Comparison of ENCODE assay signal across 10 mouse cellular contexts in the genomic region with DNA sequence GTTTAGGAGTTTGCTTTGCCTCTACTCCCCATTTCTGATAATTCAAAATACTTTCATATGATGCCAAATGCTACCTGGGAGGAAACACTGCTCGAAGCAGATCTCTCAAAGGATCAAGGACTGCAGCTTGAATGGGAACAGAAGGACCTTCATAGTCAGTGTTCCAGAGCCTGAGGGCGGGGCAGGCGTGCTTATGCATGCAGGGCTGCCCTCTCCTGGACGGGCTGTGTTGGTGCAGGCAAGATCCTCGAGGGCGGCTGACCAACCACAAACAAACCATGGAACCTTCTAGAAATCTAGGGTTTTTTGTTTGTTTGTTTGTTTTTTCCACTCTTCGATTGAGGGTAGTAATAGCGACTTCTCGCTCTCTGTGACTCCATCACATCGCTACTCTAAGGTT. TPM values are rescaled to one million over a fixed set of nuclear protein-coding genes. Genes with fewer than 3 reads are reported as not detected.
A peak's percentile ranks its signal among the peaks of the same experiment; 100 is the strongest.
DNase-seq lines count a peak whose midpoint lies in the region; ATAC-seq and TF ChIP-seq lines count a peak whose summit lies in the region.
"Had no signal": no experiment of that assay in that cellular context is flagged by ENCODE, and none has a peak within 500 bp of the region (broad histone marks: within the 10 kb centered on the region; RNA-seq: fewer than 3 reads in every experiment).

No protein-coding gene starts in this region.

- peak; percentile 98 for TF ChIP-seq CTCF in kidney, adult 2 months (conservative IDR thresholded peaks at IDR 0.05; ENCODE audit: insufficient read depth, insufficient read length, low read depth, low read length)
- peak; percentile 99 for TF ChIP-seq CTCF in liver, adult 2 months (IDR thresholded peaks at IDR 0.05; ENCODE audit: low read depth, low read length)

- H3K36me3 ChIP-seq in midbrain, embryonic 11.5 days (ENCODE audit: control insufficient read depth, insufficient read depth, low read length) = no peaks in the 10 kb centered on the region
- no peaks in the 10 kb centered on the region for H3K36me3 ChIP-seq in midbrain, embryonic 16.5 days (ENCODE audit: control insufficient read depth, insufficient read depth, low read length)
- H3K36me3 ChIP-seq in kidney, adult 2 months (ENCODE audit: control insufficient read depth, insufficient read depth, low read length) = no peaks in the 10 kb centered on the region
- H3K36me3 ChIP-seq in liver, adult 2 months (ENCODE audit: control insufficient read depth, insufficient read depth, low read length) = no peaks in the 10 kb centered on the region
- H3K36me3 ChIP-seq: embryonic facial prominence, embryonic 15.5 days had no signal

- H3K4me2 ChIP-seq in midbrain, embryonic 11.5 days = no peak overlapping the region
- H3K4me2 ChIP-seq in midbrain, embryonic 16.5 days (ENCODE audit: low read length) = no peak overlapping the region
- H3K4me2 ChIP-seq: embryonic facial prominence, embryonic 15.5 days; stomach, embryonic 15.5 days had no signal

- no peak for TF ChIP-seq POLR2A in kidney, adult 2 months (IDR thresholded peaks at IDR 0.05; ENCODE audit: low read depth, low read length)
- no peak for TF ChIP-seq POLR2A in liver, adult 2 months (IDR thresholded peaks at IDR 0.05; ENCODE audit: extremely low read depth, insufficient read depth, low read length)

- no peak overlapping the region for H3K4me3 ChIP-seq in midbrain, embryonic 11.5 days (ENCODE audit: low read depth, low read length)
- no peak overlapping the region for H3K4me3 ChIP-seq in midbrain, embryonic 16.5 days (ENCODE audit: low read depth, low read length)
- no peak overlapping the region for H3K4me3 ChIP-seq in kidney, adult 2 months (ENCODE audit: insufficient read depth, low read depth, low read length)
- no peak overlapping the region for H3K4me3 ChIP-seq in liver, adult 2 months (ENCODE audit: insufficient read depth, low read depth, low read length)
- H3K4me3 ChIP-seq: embryonic facial prominence, embryonic 15.5 days; stomach, embryonic 15.5 days had no signal

- no peak overlapping the region for H3K27ac ChIP-seq in midbrain, embryonic 11.5 days (ENCODE audit: low read depth, low read length)
- H3K27ac ChIP-seq in midbrain, embryonic 16.5 days (ENCODE audit: low read length) = no peak overlapping the region
- no peak overlapping the region for H3K27ac ChIP-seq in kidney, adult 2 months (ENCODE audit: insufficient read depth, low read depth, low read length)
- no peak overlapping the region for H3K27ac ChIP-seq in liver, adult 2 months (replicated peaks; ENCODE audit: insufficient read depth, low read depth, low read length)
- H3K27ac ChIP-seq: embryonic facial prominence, embryonic 15.5 days; stomach, embryonic 15.5 days had no signal

- 60% methylated on average over 10 of the region's 10 CpGs for WGBS in midbrain, embryonic 11.5 days
- 51% methylated on average over 10 of the region's 10 CpGs for WGBS in midbrain, embryonic 16.5 days
- WGBS in kidney, adult 2 months = 40% methylated on average over 10 of the region's 10 CpGs
- WGBS in liver, adult 2 months = 46% methylated on average over 10 of the region's 10 CpGs

- no peak overlapping the region for H3K9ac ChIP-seq in midbrain, embryonic 11.5 days (ENCODE audit: low read length)
- H3K9ac ChIP-seq in midbrain, embryonic 16.5 days (ENCODE audit: low read depth, low read length) = no peak overlapping the region
- H3K9ac ChIP-seq in liver, adult 2 months (ENCODE audit: low read depth, low read length) = no peak overlapping the region
- H3K9ac ChIP-seq: embryonic facial prominence, embryonic 15.5 days; stomach, embryonic 15.5 days had no signal

- no peaks in the 10 kb centered on the region for H3K9me3 ChIP-seq in midbrain, embryonic 11.5 days (ENCODE audit: control insufficient read depth, low read length)
- no peaks in the 10 kb centered on the region for H3K9me3 ChIP-seq in midbrain, embryonic 16.5 days (replicated peaks; ENCODE audit: control insufficient read depth, low read length, poor library complexity, severe bottlenecking)
- H3K9me3 ChIP-seq: embryonic facial prominence, embryonic 15.5 days; stomach, embryonic 15.5 days had no signal

- ATAC-seq in midbrain, embryonic 11.5 days (ENCODE audit: low FRiP score) = 0 out of 2 replicates have a peak, but pooled peaks have one; percentile 38
- no peak for ATAC-seq in midbrain, embryonic 16.5 days

- H3K4me1 ChIP-seq in midbrain, embryonic 11.5 days (ENCODE audit: control insufficient read depth, insufficient read depth, low read length) = peaks cover 3% of the 10 kb centered on the region
- no peaks in the 10 kb centered on the region for H3K4me1 ChIP-seq in midbrain, embryonic 16.5 days (ENCODE audit: control insufficient read depth, insufficient read depth, low read length)
- H3K4me1 ChIP-seq in kidney, adult 2 months (ENCODE audit: control insufficient read depth, insufficient read depth, low read length) = no peaks in the 10 kb centered on the region
- no peaks in the 10 kb centered on the region; the same call in 1 of the 2 replicates for H3K4me1 ChIP-seq in liver, adult 2 months (ENCODE audit: control insufficient read depth, insufficient read depth, low read length)
- H3K4me1 ChIP-seq: stomach, embryonic 15.5 days had no signal

- DNase-seq in midbrain, embryonic 11.5 days (ENCODE audit: low spot score, missing footprints) = peak; percentile 87
- DNase-seq in cerebellum, adult 9-10 months = peak; percentile 56
- peak; percentile 81 for DNase-seq in gastrocnemius, postnatal 14 days
- DNase-seq in kidney, adult 2 months = peak; percentile 79
- peak; percentile 43 for DNase-seq in liver, adult 2 months (ENCODE audit: extremely low read depth, low read depth, low spot score)
- DNase-seq in ovary, adult 18-20 months (ENCODE audit: low spot score) = peak; percentile 63
- DNase-seq in thymus, postnatal 0 days (ENCODE audit: low spot score) = peak; percentile 77

- intact Hi-C loops in gastrocnemius, postnatal 14 days (cut with DNase I; ENCODE audit: low total_unique reads) = loop anchor here (5.0 kb wide), 2 partner anchors 193 to 333 kb away; no protein-coding TSS in a partner anchor

- no peaks in the 10 kb centered on the region for H3K79me2 ChIP-seq in liver, adult 2 months (ENCODE audit: control insufficient read depth, insufficient read depth, low read length)

- no peaks in the 10 kb centered on the region for H3K27me3 ChIP-seq in midbrain, embryonic 11.5 days (ENCODE audit: control insufficient read depth, insufficient read depth, low read length)
- H3K27me3 ChIP-seq in midbrain, embryonic 16.5 days (ENCODE audit: control insufficient read depth, insufficient read depth, low read depth, low read length) = no peaks in the 10 kb centered on the region
- no peaks in the 10 kb centered on the region for H3K27me3 ChIP-seq in kidney, adult 2 months (replicated peaks; ENCODE audit: control insufficient read depth, insufficient read depth, low read length)
- H3K27me3 ChIP-seq in liver, adult 2 months (ENCODE audit: control insufficient read depth, insufficient read depth, low read length) = no peaks in the 10 kb centered on the region
- H3K27me3 ChIP-seq: embryonic facial prominence, embryonic 15.5 days; stomach, embryonic 15.5 days had no signal

RNA-seq across cellular contexts. Expression of a gene that starts 32.0 kb away (rescaled TPM):
- polyA plus RNA-seq in midbrain, embryonic 11.5 days (2014; fragmentation: Nextera tagmentation; extraction: Ambion mirVana) = 0.34 and 0.38 TPM in 2 replicates
- 1.3 and 1.4 TPM in 2 replicates for polyA plus RNA-seq in midbrain, embryonic 16.5 days (2015; fragmentation: Nextera tagmentation; extraction: Ambion mirVana)
- under 1 TPM in 1 of 2 experiments, not detected in 1; 0.16 TPM for total RNA-seq in gastrocnemius, postnatal 14 days (2021)
- polyA plus RNA-seq in kidney, adult 2 months (2012; rRNA removed) = 9.7 and 11.4 TPM in 2 replicates
- 6.2 and 6.6 TPM in 2 replicates for total RNA-seq in liver, adult 2 months (2014; rRNA removed)
- polyA plus RNA-seq in liver, adult 2 months (2012; rRNA removed) = 4.3 and 4.7 TPM in 2 replicates
- 0.68 and 1.2 TPM in 2 replicates for polyA plus RNA-seq in thymus, postnatal 0 days (2015; fragmentation: Nextera tagmentation; extraction: Ambion mirVana)
